Mouse (Mus musculus) left cerebral cortex, postnatal 4 days (tissue): ENCODE measurements at regions not wholly inside any gene's neighbourhood (a gene's known extent, or its start where the extent isn't known, plus 50 kb on each side); places are given as distances from the start of the nearest gene placed in this dataset.

Experiments
- DNase-seq: peaks from one replicate; pipeline ENCODE4 v3.0.0-alpha.2; 2022
- intact Hi-C: fragments of 180-260 bp; cut with DNase I; formaldehyde crosslinking; loops from one replicate; pipeline ENCODE4 v1.15.1; 2025

GRCm38 (mm10) chr12:90946528-90946918 is 208.3 kb upstream of the Dio2 start:
- no peak for DNase-seq
- intact Hi-C loops = no loop called here

GRCm38 (mm10) chr12:90945743-90946527 is 207.7 kb upstream of the Dio2 start:
- intact Hi-C loops = no loop called here
- DNase-seq = no peak

GRCm38 (mm10) chr12:90932684-90933083 is 194.4 kb upstream of the Dio2 start:
- no peak for DNase-seq
- intact Hi-C loops = no loop called here

GRCm38 (mm10) chr12:90932201-90932600 is 194.0 kb upstream of the Dio2 start:
- intact Hi-C loops = no loop called here
- no peak for DNase-seq

GRCm38 (mm10) chr12:90930091-90930715 is 192.0 kb upstream of the Dio2 start:
- intact Hi-C loops = no loop called here
- no peak for DNase-seq

- no peak for DNase-seq
- intact Hi-C loops = no loop called here
These were observed 185.4 kb upstream of the Dio2 start for GRCm38 (mm10) chr12:90923603-90924002.

- intact Hi-C loops = no loop called here
These were observed 184.9 kb upstream of the Dio2 start for GRCm38 (mm10) chr12:90923148-90923547.

GRCm38 (mm10) chr12:90921227-90921626 is 183.0 kb upstream of the Dio2 start:
- intact Hi-C loops = no loop called here
- DNase-seq = no peak

More at GRCm38 (mm10) chr12:90923148-90923547, 184.9 kb upstream of the Dio2 start:
- no peak for DNase-seq

- intact Hi-C loops = no loop called here
- DNase-seq = peak; percentile 63
These were observed 177.9 kb upstream of the Dio2 start for GRCm38 (mm10) chr12:90915929-90916713.

- intact Hi-C loops = loop anchor here (10.0 kb wide), 1 partner anchor 159 kb away; no protein-coding TSS in a partner anchor
These were observed 165.8 kb upstream of the Dio2 start for GRCm38 (mm10) chr12:90903991-90904390.

GRCm38 (mm10) chr12:90893655-90894370 is 155.6 kb upstream of the Dio2 start:
- intact Hi-C loops = no loop called here
- DNase-seq = peak; percentile 12

More at GRCm38 (mm10) chr12:90903991-90904390, 165.8 kb upstream of the Dio2 start:
- DNase-seq = peak; percentile 13

- no peak for DNase-seq
- intact Hi-C loops = no loop called here
These were observed 138.2 kb upstream of the Dio2 start for GRCm38 (mm10) chr12:90876230-90877005.

- intact Hi-C loops = no loop called here
- DNase-seq = no peak
These were observed 136.6 kb upstream of the Dio2 start for GRCm38 (mm10) chr12:90874840-90875239.

GRCm38 (mm10) chr12:90873959-90874358 is 135.7 kb upstream of the Dio2 start:
- no peak for DNase-seq
- intact Hi-C loops = no loop called here

- no peak for DNase-seq
- intact Hi-C loops = no loop called here
These were observed 128.4 kb upstream of the Dio2 start for GRCm38 (mm10) chr12:90866597-90866996.

- intact Hi-C loops = no loop called here
These were observed 124.4 kb upstream of the Dio2 start for GRCm38 (mm10) chr12:90862632-90863031.

GRCm38 (mm10) chr12:90857746-90858145 is 119.5 kb upstream of the Dio2 start:
- intact Hi-C loops = no loop called here

More at GRCm38 (mm10) chr12:90862632-90863031, 124.4 kb upstream of the Dio2 start:
- no peak for DNase-seq

GRCm38 (mm10) chr12:90810666-90811065 is 72.4 kb upstream of the Dio2 start:
- no peak for DNase-seq
- intact Hi-C loops = no loop called here

More at GRCm38 (mm10) chr12:90857746-90858145, 119.5 kb upstream of the Dio2 start:
- DNase-seq = no peak

- no peak for DNase-seq
- intact Hi-C loops = no loop called here
These were observed 52.3 kb upstream of the Dio2 start for GRCm38 (mm10) chr12:90790562-90790961.
